Mouse (Mus musculus) limb, embryonic 14.5 days (tissue): ENCODE measurements at regions not wholly inside any gene's neighbourhood (a gene's known extent, or its start where the extent isn't known, plus 50 kb on each side); places are given as distances from the start of the nearest gene placed in this dataset.

ENCODE experiments used
- ATAC-seq: fragments of 200-750 bp; cut with Nextera tagmentation; 2 replicates; pipeline ENCODE4 v1.8.0; 2017; ENCODE audit warnings: low read depth, moderate number of reproducible peaks, moderate TSS enrichment; ENCODE audit not compliant: low FRiP score
- DNase-seq: peaks from one replicate; pipeline ENCODE4 v3.0.0-alpha.2; 2015; ENCODE audit warnings: low spot score
- H3K27ac ChIP-seq: fragments of 300-500 bp; sonication (generic); replicated peaks from 2 replicates; pipeline ENCODE4 v1.5.1; 2014; ENCODE audit warnings: low read depth, mild to moderate bottlenecking, low read length, moderate library complexity, mixed read lengths
- H3K27me3 ChIP-seq: fragments of 300-500 bp; sonication (generic); 2 replicates; pipeline ENCODE4 v1.6.1; 2014; ENCODE audit warnings: low read length, mixed read lengths; ENCODE audit not compliant: control insufficient read depth, insufficient read depth
- H3K36me3 ChIP-seq: fragments of 300-500 bp; sonication (generic); 2 replicates; pipeline ENCODE4 v1.6.1; 2014; ENCODE audit warnings: mild to moderate bottlenecking, low read length, moderate library complexity, mixed read lengths; ENCODE audit not compliant: control insufficient read depth, insufficient read depth
- H3K4me1 ChIP-seq: fragments of 300-500 bp; sonication (generic); 2 replicates; pipeline ENCODE4 v1.6.1; 2014; ENCODE audit warnings: antibody characterized with exemption, low read length, mixed read lengths; ENCODE audit not compliant: control insufficient read depth, insufficient read depth
- H3K4me2 ChIP-seq: fragments of 300-500 bp; sonication (generic); replicated peaks from 2 replicates; pipeline ENCODE4 v1.6.1; 2014; ENCODE audit warnings: low read depth, mild to moderate bottlenecking, low read length, moderate library complexity; ENCODE audit not compliant: severe bottlenecking
- H3K4me3 ChIP-seq: fragments of 300-500 bp; sonication (generic); replicated peaks from 2 replicates; pipeline ENCODE4 v1.5.1; 2014; ENCODE audit warnings: low read length
- H3K9ac ChIP-seq: fragments of 300-500 bp; sonication (generic); 2 replicates; pipeline ENCODE4 v1.6.1; 2014; ENCODE audit warnings: mild to moderate bottlenecking, low read depth, low read length, moderate library complexity; ENCODE audit not compliant: severe bottlenecking
- H3K9me3 ChIP-seq: fragments of 300-500 bp; sonication (generic); 2 replicates; pipeline ENCODE4 v1.6.1; 2016; ENCODE audit warnings: low read length; ENCODE audit not compliant: control insufficient read depth
- POLR2A ChIP-seq: fragments of 200-500 bp; IDR thresholded peaks from 2 replicates; pipeline ENCODE4 v1.8.0; 2012; ENCODE audit warnings: inconsistent platforms, mild to moderate bottlenecking, moderate library complexity, borderline replicate concordance; ENCODE audit not compliant: insufficient read depth, insufficient read length; ENCODE audit errors: extremely low read depth
- WGBS: fragments of 180-500 bp; shearing (Covaris S2); extraction: QIAGEN DNeasy Blood & Tissue Kit; methylation state at CpG from one replicate; pipeline ENCODE4 v1.1.7; 2014; 5-methylcytosine and 5-hydroxymethylcytosine counted together

GRCm38 (mm10) chr17:49278541-49278940 lies 149.6 kb upstream of the Mocs1 start:
- DNase-seq (peak; percentile 43), ATAC-seq (peak; percentile 42; the same call in 1 of the 2 replicates)
- Histone ChIP-seq H3K27me3 (no peaks in the 10 kb centered on the region), H3K9me3 (no peaks in the 10 kb centered on the region), H3K9ac (no peak overlapping the region), H3K36me3 (no peaks in the 10 kb centered on the region), H3K4me1 (peaks cover 18% of the 10 kb centered on the region; the same call in 1 of the 2 replicates), H3K27ac (peak overlapping the region; percentile 65), H3K4me2 (no peak overlapping the region; the same call in 1 of the 2 replicates), H3K4me3 (no peak overlapping the region)
- 38% methylated on average over 8 of the region's 8 CpGs for WGBS
- TF ChIP-seq POLR2A, result no peak

- H3K4me3 ChIP-seq, result no peak overlapping the region
- no peaks in the 10 kb centered on the region for H3K27me3 ChIP-seq
- H3K9ac ChIP-seq, result no peak overlapping the region
- H3K27ac ChIP-seq, result peak overlapping the region; percentile 65
- DNase-seq (peak; percentile 19), ATAC-seq (peak; percentile 78)
- no peaks in the 10 kb centered on the region for H3K9me3 ChIP-seq
- peaks cover 18% of the 10 kb centered on the region; the same call in 1 of the 2 replicates for H3K4me1 ChIP-seq
- H3K36me3 ChIP-seq, result no peaks in the 10 kb centered on the region
- no peak overlapping the region; the same call in 1 of the 2 replicates for H3K4me2 ChIP-seq
- 35% methylated on average over 10 of the region's 10 CpGs for WGBS
- TF ChIP-seq POLR2A, result no peak
Measured at GRCm38 (mm10) chr17:49278973-49279727, 149.0 kb upstream of the Mocs1 start.

- no peak overlapping the region for H3K4me3 ChIP-seq
- peaks cover 18% of the 10 kb centered on the region; the same call in 1 of the 2 replicates for H3K4me1 ChIP-seq
- no peak overlapping the region for H3K27ac ChIP-seq
- no peak for TF ChIP-seq POLR2A
- ATAC-seq, result no peak
- DNase-seq, result no peak
- H3K9me3 ChIP-seq, result no peaks in the 10 kb centered on the region
- 83% methylated on average over 13 of the region's 13 CpGs for WGBS
- H3K4me2 ChIP-seq, result no peak overlapping the region
- H3K9ac ChIP-seq, result no peak overlapping the region
- H3K36me3 ChIP-seq, result no peaks in the 10 kb centered on the region
- no peaks in the 10 kb centered on the region for H3K27me3 ChIP-seq
Measured at GRCm38 (mm10) chr17:49281344-49281743, 146.8 kb upstream of the Mocs1 start.

GRCm38 (mm10) chr17:49282498-49282897 lies 145.7 kb upstream of the Mocs1 start:
- DNase-seq, result no peak
- H3K27me3 ChIP-seq, result no peaks in the 10 kb centered on the region
- WGBS, result 87% methylated on average over 10 of the region's 10 CpGs
- TF ChIP-seq POLR2A, result no peak
- H3K4me1 ChIP-seq, result peaks cover 15% of the 10 kb centered on the region; the same call in 1 of the 2 replicates
- H3K4me3 ChIP-seq, result no peak overlapping the region
- no peak overlapping the region for H3K4me2 ChIP-seq
- H3K9ac ChIP-seq, result no peak overlapping the region
- no peak overlapping the region for H3K27ac ChIP-seq
- no peaks in the 10 kb centered on the region for H3K9me3 ChIP-seq
- ATAC-seq, result no peak
- no peaks in the 10 kb centered on the region for H3K36me3 ChIP-seq

- Histone ChIP-seq H3K4me1 (peaks cover 11% of the 10 kb centered on the region; the same call in 1 of the 2 replicates), H3K4me3 (no peak overlapping the region), H3K4me2 (no peak overlapping the region), H3K9me3 (no peaks in the 10 kb centered on the region), H3K9ac (no peak overlapping the region), H3K27me3 (no peaks in the 10 kb centered on the region), H3K36me3 (no peaks in the 10 kb centered on the region), H3K27ac (no peak overlapping the region)
- no peak for ATAC-seq
- no peak for TF ChIP-seq POLR2A
- no peak for DNase-seq
- WGBS, result 93% methylated on average over 5 of the region's 5 CpGs
Measured at GRCm38 (mm10) chr17:49283491-49283890, 144.7 kb upstream of the Mocs1 start.
